Mouse (Mus musculus) liver, embryonic 14.5 days (tissue): ENCODE data around the gene Prcd. TPM values are rescaled to one million over a fixed set of nuclear protein-coding genes. Genes with fewer than 3 reads are reported as not detected.

Experiments
- ATAC-seq: fragments of 200-750 bp; cut with Nextera tagmentation; 2 replicates; pipeline ENCODE4 v1.8.0; 2017; ENCODE audit warnings: moderate number of reproducible peaks, mild to moderate bottlenecking, moderate library complexity; ENCODE audit not compliant: insufficient read depth
- DNase-seq, 3 experiments: peaks; one replicate each; pipeline ENCODE4 v3.0.0-alpha.2; 2012 to 2013; ENCODE audit warnings: low read depth in 3 of 3, low spot score in 3 of 3
- H3K27ac ChIP-seq: fragments of 300-500 bp; sonication (generic); 2 replicates; pipeline ENCODE4 v1.5.1; 2014; ENCODE audit warnings: moderate library complexity, mild to moderate bottlenecking, control low read depth, inconsistent platforms
- H3K27me3 ChIP-seq: fragments of 300-500 bp; sonication (generic); 2 replicates; pipeline ENCODE4 v1.6.1; 2014; ENCODE audit warnings: mild to moderate bottlenecking, low read length, moderate library complexity; ENCODE audit not compliant: control insufficient read depth, insufficient read depth
- H3K36me3 ChIP-seq: fragments of 300-500 bp; sonication (generic); replicated peaks from 2 replicates; pipeline ENCODE4 v1.6.1; 2014; ENCODE audit warnings: low read depth; ENCODE audit not compliant: control insufficient read depth, insufficient read depth
- H3K4me1 ChIP-seq, 2 experiments: fragments of 200-500 bp in 1 of 2; fragments of 300-500 bp in 1 of 2; sonication (generic) in 1 of 2; replicated peaks; 2 replicates each; pipeline ENCODE4 v1.6.1; 2012 to 2014; ENCODE audit warnings: antibody characterized with exemption in 1 of 2, inconsistent platforms in 1 of 2, low read length in 1 of 2; ENCODE audit not compliant: control insufficient read depth in 2 of 2, insufficient read depth in 2 of 2
- H3K4me2 ChIP-seq: fragments of 300-500 bp; sonication (generic); 2 replicates; pipeline ENCODE4 v1.6.1; 2014; ENCODE audit warnings: low read depth, mild to moderate bottlenecking, control low read depth, moderate library complexity
- H3K4me3 ChIP-seq, 2 experiments: fragments of 200-500 bp in 1 of 2; fragments of 300-500 bp in 1 of 2; sonication (generic) in 1 of 2; 2 replicates each; pipeline ENCODE4 v1.5.1; 2012 to 2014; ENCODE audit warnings: low read depth in 2 of 2, low read length in 2 of 2, mild to moderate bottlenecking in 2 of 2, control low read depth in 1 of 2, inconsistent platforms in 1 of 2, moderate library complexity in 1 of 2; ENCODE audit not compliant: insufficient read depth in 1 of 2
- H3K9ac ChIP-seq: fragments of 300-500 bp; sonication (generic); replicated peaks from 2 replicates; pipeline ENCODE4 v1.6.1; 2014; ENCODE audit warnings: mild to moderate bottlenecking, control low read depth, moderate library complexity
- H3K9me3 ChIP-seq: fragments of 300-500 bp; sonication (generic); 2 replicates; pipeline ENCODE4 v1.6.1; 2016; ENCODE audit warnings: low read length, mixed read lengths; ENCODE audit not compliant: control insufficient read depth
- CTCF ChIP-seq: IDR thresholded peaks from 2 replicates; pipeline ENCODE4 v1.5.1; 2016; ENCODE audit warnings: antibody characterized with exemption, low read depth, control low read depth
- EP300 ChIP-seq: IDR thresholded peaks from 2 replicates; pipeline ENCODE4 v1.6.1; 2016; ENCODE audit warnings: antibody characterized with exemption, low read depth
- WGBS: fragments of 180-500 bp; shearing (Covaris S2); extraction: QIAGEN DNeasy Blood & Tissue Kit; methylation state at CpG from one replicate; pipeline ENCODE4 v1.1.7; 2014; ENCODE audit not compliant: insufficient replicate concordance; 5-methylcytosine and 5-hydroxymethylcytosine counted together
- polyA plus RNA-seq, 2 experiments: library from polyadenylated mRNA; depleted of rRNA in 1 of 2; stranded (reverse) in 1 of 2; unstranded in 1 of 2; fragments of >200 nt; fragmentation: Nextera tagmentation in 1 of 2; extraction: Ambion mirVana in 1 of 2; gene quantifications; 2 replicates each; pipeline versions ENCODE4 v1.2.1 to v1.2.3; 2012 to 2014

The Prcd gene
- polyA plus RNA-seq, 2 experiments = 0.11 to 0.19 TPM

GRCm38 (mm10) chr11:116682501-116683144 lies 29.3 kb downstream of the Prcd start:
- Histone ChIP-seq H3K27ac (no peak overlapping the region), H3K4me3 (no peak overlapping the region), H3K27me3 (no peaks in the 10 kb centered on the region), H3K9me3 (no peaks in the 10 kb centered on the region), H3K4me2 (no peak overlapping the region), H3K36me3 (peaks cover 2% of the 10 kb centered on the region), H3K4me1 (peaks cover 0 to 2% of the 10 kb centered on the region in 2 experiments; a peak in 1 of 4 replicates), H3K9ac (no peak overlapping the region)
- TF ChIP-seq CTCF (no peak), EP300 (no peak)
- ATAC-seq (no peak), DNase-seq (no peak)
- WGBS = 65% methylated on average over 14 of the region's 14 CpGs

GRCm38 (mm10) chr11:116683777-116684176 lies 30.4 kb downstream of the Prcd start:
- H3K4me2 ChIP-seq = no peak overlapping the region
- no peaks in the 10 kb centered on the region for H3K36me3 ChIP-seq
- H3K27ac ChIP-seq = no peak overlapping the region
- H3K27me3 ChIP-seq = no peaks in the 10 kb centered on the region
- H3K4me1 ChIP-seq = peaks cover 0 to 2% of the 10 kb centered on the region in 2 experiments; a peak in 1 of 4 replicates
- no peak overlapping the region for H3K4me3 ChIP-seq
- TF ChIP-seq CTCF (no peak), EP300 (no peak)
- ATAC-seq (no peak), DNase-seq (no peak)
- 60% methylated on average over 4 of the region's 4 CpGs for WGBS
- no peak overlapping the region for H3K9ac ChIP-seq
- H3K9me3 ChIP-seq = no peaks in the 10 kb centered on the region

- no peaks in the 10 kb centered on the region for H3K9me3 ChIP-seq
- H3K27ac ChIP-seq = no peak overlapping the region
- H3K36me3 ChIP-seq = no peaks in the 10 kb centered on the region
- no peak for TF ChIP-seq EP300
- no peak for TF ChIP-seq CTCF
- 66% methylated on average over 9 of the region's 9 CpGs for WGBS
- H3K27me3 ChIP-seq = no peaks in the 10 kb centered on the region
- peaks cover 0 to 2% of the 10 kb centered on the region in 2 experiments; a peak in 1 of 4 replicates for H3K4me1 ChIP-seq
- ATAC-seq = no peak
- no peak overlapping the region for H3K9ac ChIP-seq
- no peak for DNase-seq
- no peak overlapping the region for H3K4me2 ChIP-seq
- H3K4me3 ChIP-seq = no peak overlapping the region
Measured at GRCm38 (mm10) chr11:116685729-116686128, 32.4 kb downstream of the Prcd start.

- ATAC-seq (no peak), DNase-seq (no peak)
- Histone ChIP-seq H3K4me2 (no peak overlapping the region), H3K4me1 (no peaks in the 10 kb centered on the region), H3K4me3 (no peak overlapping the region), H3K9ac (no peak overlapping the region), H3K27ac (no peak overlapping the region), H3K9me3 (no peaks in the 10 kb centered on the region), H3K36me3 (no peaks in the 10 kb centered on the region), H3K27me3 (no peaks in the 10 kb centered on the region)
- WGBS = 53% methylated on average over 8 of the region's 8 CpGs
- TF ChIP-seq CTCF = no peak
- TF ChIP-seq EP300 = no peak
Measured at GRCm38 (mm10) chr11:116687897-116688296, 34.6 kb downstream of the Prcd start.

- Histone ChIP-seq H3K4me1 (no peaks in the 10 kb centered on the region), H3K9ac (no peak overlapping the region), H3K9me3 (no peaks in the 10 kb centered on the region), H3K4me2 (no peak overlapping the region), H3K36me3 (no peaks in the 10 kb centered on the region), H3K27ac (no peak overlapping the region), H3K4me3 (no peak overlapping the region), H3K27me3 (peaks cover 12% of the 10 kb centered on the region)
- TF ChIP-seq CTCF (no peak), EP300 (no peak)
- 79% methylated on average over 10 of the region's 10 CpGs for WGBS
- no peak for DNase-seq
- no peak for ATAC-seq
Measured at GRCm38 (mm10) chr11:116689622-116690021, 36.3 kb downstream of the Prcd start.
